Mouse (Mus musculus) ovary, postnatal 10 days (tissue): ENCODE measurements around the gene Olfr578.

Experiments
- DNase-seq: peaks from one replicate; pipeline ENCODE4 v3.0.0; 2022; ENCODE audit warnings: low spot score

Olfr578 gene

DNA sequence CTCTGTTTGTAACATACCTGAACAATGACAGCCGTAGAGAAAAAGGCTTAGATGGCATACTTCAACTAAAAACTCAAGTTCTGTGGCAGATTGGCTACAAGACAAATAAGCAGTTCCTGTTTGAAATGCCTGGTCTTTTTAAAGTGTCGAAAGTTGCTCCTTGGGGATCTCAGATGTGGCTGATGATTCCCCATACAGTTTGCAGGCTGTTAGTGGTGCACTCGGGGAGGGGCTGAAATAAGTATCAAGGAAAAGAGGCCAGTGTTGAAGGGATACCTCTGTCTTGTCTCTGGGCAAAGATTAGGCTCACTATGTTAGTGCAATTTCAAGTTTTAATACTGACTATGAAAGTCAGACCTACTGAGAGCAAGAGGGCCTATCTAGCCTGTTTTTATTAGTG, at the start of gene Olfr578:
TSS of gene Olfr578 (minus strand) at position 101 of the 400 bp plus-strand sequence.
- DNase-seq, result no peak

DNA sequence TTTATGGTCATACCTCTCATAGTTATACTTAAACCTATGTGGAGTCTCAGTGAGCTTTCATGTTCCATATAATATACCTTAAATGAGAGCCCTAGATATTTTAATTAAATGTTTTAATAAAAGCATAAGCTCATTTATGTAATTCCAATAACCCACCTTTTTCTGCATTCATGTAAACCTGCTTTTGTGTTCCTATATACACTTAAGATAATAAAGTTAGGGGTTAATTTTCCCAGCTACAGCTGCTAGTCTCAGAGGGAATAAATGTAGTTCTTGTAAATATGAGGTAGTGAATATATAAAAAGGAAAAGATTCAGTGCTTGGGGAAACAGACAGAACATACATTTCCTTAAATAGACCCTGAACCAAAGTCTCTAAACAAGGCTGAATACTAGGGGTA, 48.6 kb upstream of the Olfr578 start, which contains the start of gene Olfr582:
TSS of gene Olfr582 (plus strand) at position 301 of the 400 bp plus-strand sequence.
- no peak for DNase-seq

DNA sequence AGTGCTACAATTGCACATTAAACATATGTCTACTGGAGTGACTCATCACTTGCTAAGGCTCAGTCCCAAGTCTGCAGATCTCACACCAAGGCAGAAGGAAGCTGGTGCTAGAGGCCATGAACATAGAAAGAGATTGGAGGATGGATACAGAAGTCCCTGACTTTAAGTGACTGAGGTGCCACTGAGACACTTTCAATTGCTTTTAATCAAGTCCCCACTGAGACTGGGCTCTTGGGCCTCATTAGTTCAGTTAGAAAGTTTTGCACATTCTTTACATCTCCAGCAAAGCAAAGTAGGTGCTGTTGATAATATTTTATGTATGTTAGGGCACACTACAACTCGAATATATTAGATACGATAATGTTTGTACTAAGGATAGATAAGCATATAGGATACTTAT, 13.3 kb downstream of the Olfr578 start, which contains the start of gene Olfr577:
TSS of gene Olfr577 (minus strand) at position 101 of the 400 bp plus-strand sequence.
- no peak for DNase-seq

GRCm38 (mm10) chr7:102974399-102974798, 14.7 kb downstream of the Olfr578 start:
- DNase-seq, result no peak

DNA sequence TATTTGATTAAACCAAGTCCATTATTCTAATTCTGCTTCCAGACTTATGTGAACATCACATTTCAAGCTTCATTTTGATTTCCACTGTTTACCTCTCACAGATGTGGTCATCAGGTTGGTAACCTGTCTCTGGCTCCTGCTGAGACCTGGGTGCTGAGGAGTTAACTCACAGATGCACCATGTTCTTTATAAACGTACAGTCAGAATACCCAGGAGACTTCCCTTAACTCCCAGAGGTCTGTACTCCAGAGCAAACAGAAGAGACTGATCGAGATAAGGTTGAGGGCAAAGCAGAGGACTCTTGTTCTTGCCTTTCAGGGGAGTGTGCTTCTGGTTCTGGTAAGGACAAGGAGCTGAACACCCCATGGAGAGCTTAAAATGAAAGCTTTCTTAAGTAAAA, 26.8 kb downstream of the Olfr578 start, which contains the start of gene Olfr576:
TSS of gene Olfr576 (plus strand) at position 301 of the 400 bp plus-strand sequence.
- DNase-seq, result no peak

DNA sequence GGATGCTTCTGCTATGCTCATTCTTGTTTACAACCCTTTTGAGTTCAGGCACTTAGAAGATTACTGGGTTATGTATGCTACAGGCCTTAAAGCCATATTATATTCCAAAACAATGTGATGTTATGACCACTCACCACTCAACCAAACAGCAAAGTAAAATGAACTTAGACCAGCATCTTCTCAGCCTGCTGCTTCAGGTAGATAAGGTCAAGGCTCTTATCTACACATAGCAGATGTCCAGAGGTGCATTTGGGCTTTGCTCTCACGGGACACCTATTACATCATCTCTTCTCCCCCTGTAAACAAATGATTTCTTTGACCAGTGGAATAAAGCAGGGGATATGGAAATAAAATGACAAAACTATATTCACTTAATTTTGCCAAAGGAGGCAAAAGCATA, 30.5 kb downstream of the Olfr578 start, which contains the start of gene Olfr575:
TSS of gene Olfr575 (minus strand) at position 183 of the 400 bp plus-strand sequence.
- DNase-seq, result no peak

- no peak for DNase-seq
Observed at GRCm38 (mm10) chr7:102958137-102958536, 31.0 kb downstream of the Olfr578 start.

GRCm38 (mm10) chr7:102950732-102951131, 38.4 kb downstream of the Olfr578 start:
- no peak for DNase-seq

- no peak for DNase-seq
Observed at GRCm38 (mm10) chr7:102948167-102948566, 41.0 kb downstream of the Olfr578 start, which contains the start of gene Olfr574. Gene Olfr574, plus strand, starts transcription at chr7:102948467.

GRCm38 (mm10) chr7:102943417-102943816, 45.7 kb downstream of the Olfr578 start:
- no peak for DNase-seq

DNA sequence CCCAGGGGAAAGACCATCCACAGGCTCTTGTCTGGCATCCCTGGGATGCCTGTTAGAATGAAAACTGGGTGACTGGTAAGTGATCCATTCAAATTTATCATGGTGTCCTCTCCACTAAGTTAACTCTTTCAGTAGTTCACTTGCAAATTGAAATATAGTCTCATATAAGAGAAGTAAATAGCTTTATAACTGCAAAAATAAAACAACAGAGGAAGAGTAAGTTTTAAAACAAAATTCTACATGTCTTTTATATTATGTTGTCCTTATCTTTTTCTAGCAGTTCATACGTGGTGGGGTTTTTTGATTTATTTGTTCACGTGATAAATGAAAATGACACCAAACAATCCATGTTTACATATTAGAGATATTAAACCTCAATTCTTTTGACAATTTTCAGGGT, 46.6 kb downstream of the Olfr578 start, which contains the start of gene Olfr573-ps1:
TSS of gene Olfr573-ps1 (minus strand) at position 101 of the 400 bp plus-strand sequence.
- DNase-seq, result no peak
